Mouse (Mus musculus): ENCODE measurements around the gene Tcf7. TPM values are rescaled to one million over a fixed set of nuclear protein-coding genes. Genes with fewer than 3 reads are reported as not detected.
A peak's percentile ranks its signal among the peaks of the same experiment; 100 is the strongest.

Tcf7 gene
- polyA plus RNA-seq, 1 experiment from 2014 or later: 3.8 TPM

DNA sequence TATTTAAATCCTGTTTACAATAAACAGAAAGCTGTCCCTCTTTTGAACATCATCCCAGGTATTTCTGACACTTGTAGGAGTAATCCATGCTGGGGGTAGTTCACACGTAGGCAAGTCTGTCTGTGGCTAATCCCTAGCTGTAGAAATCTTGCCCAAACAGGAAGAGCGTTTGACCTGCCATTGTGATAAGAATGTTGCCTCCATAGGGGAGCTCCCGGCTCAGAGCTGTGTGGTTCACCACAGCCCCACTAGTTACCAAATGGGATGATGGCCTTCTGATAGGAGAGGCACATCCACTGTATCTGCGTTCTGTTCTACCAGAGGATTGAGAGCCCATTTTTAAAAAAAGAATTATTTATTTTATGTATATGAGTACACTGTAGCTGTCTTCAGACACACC lies 22.5 kb upstream of the Tcf7 start:
- no peak overlapping the region for H3K27ac ChIP-seq
- H3K9ac ChIP-seq: no peak overlapping the region
- no peak overlapping the region for H3K4me3 ChIP-seq
- no peak for ATAC-seq
- H3K27me3 ChIP-seq (replicated peaks): 0 out of 2 replicates have a peak, but pooled peaks cover 14% of the 10 kb centered on the region
- H3K36me3 ChIP-seq: no peaks in the 10 kb centered on the region
- no peaks in the 10 kb centered on the region for H3K9me3 ChIP-seq (replicated peaks)
- peaks cover 15% of the 10 kb centered on the region for H3K4me1 ChIP-seq
- no peak overlapping the region for H3K4me2 ChIP-seq
- 10% methylated on average over 4 of the region's 4 CpGs for WGBS (ENCODE audit: insufficient replicate concordance)

DNA sequence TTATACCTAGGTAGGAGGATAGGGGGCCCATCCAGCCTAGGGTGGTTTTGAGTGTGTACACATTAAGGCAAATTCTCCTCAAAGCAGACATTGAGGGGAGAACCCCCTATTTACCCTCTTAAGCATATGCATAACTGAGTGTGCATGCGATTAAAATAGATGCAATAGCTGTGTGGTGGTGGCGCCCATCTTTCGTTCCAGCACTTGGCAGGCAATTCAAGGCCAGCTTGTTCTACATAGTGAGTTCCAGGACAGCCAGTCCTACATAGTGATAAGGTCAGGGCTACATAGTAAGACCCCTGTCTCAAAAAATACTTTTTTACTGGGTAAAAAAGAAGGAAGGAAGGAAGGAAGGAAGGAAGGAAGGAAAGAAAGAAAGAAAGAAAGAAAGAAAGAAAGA lies 19.9 kb upstream of the Tcf7 start:
- H3K36me3 ChIP-seq: no peaks in the 10 kb centered on the region
- H3K4me1 ChIP-seq: peaks cover 15% of the 10 kb centered on the region
- no peak for ATAC-seq
- H3K9ac ChIP-seq: no peak overlapping the region
- no peak overlapping the region for H3K4me2 ChIP-seq
- 83% methylated on average over 3 of the region's 3 CpGs for WGBS (ENCODE audit: insufficient replicate concordance)
- 0 out of 2 replicates have a peak, but pooled peaks cover 19% of the 10 kb centered on the region for H3K27me3 ChIP-seq (replicated peaks)
- H3K27ac ChIP-seq: no peak overlapping the region
- no peaks in the 10 kb centered on the region for H3K9me3 ChIP-seq (replicated peaks)
- H3K4me3 ChIP-seq: no peak overlapping the region

DNA sequence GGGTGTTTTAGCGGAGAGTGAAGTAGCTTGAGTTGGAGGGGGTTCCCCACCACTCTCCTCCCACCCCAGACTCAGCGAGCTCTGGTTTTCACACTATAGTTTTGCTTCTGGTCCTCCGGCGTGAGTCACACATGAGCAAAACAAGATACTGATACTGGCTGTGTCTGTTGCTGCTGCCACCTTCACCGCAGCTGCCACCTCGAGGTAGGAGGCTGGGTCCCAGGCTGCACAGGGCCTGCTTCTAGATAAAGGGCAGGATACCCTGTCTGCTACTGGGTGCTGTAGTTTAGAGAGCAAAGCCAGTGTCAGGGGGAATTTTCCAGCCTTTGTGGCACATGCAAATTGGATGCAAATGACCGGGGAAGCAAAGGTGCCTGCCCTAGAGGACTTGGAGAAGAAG lies 16.9 kb upstream of the Tcf7 start:
- H3K4me2 ChIP-seq: no peak overlapping the region

DNA sequence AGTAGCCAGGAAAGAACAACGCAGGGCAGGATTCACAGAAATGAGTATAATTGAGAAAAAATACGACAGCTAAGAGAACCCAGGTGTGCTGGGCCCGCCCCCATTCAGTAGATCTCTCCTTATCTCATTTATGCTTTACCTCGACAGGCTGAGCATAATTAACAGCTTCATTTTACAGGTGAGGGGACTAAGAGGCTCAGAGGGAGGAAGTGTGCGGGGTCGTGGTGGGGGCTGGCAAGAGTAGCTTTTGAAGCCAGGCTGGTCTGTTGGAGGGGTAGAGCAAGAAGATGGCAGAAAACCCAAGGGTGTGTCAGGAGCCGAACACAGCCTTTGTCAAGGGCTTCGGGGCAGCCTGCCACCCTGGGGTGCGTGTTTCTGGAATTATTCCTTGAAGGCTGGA lies 16.1 kb upstream of the Tcf7 start:
- Histone ChIP-seq H3K4me3 (no peak overlapping the region), H3K27ac (no peak overlapping the region), H3K36me3 (no peaks in the 10 kb centered on the region), H3K9ac (no peak overlapping the region), H3K4me1 (no peaks in the 10 kb centered on the region), H3K4me2 (no peak overlapping the region), H3K27me3 (replicated peaks) (0 out of 2 replicates have a peak, but pooled peaks cover 8% of the 10 kb centered on the region), H3K9me3 (replicated peaks) (no peaks in the 10 kb centered on the region)
- no peak for ATAC-seq
- 56% methylated on average over 9 of the region's 9 CpGs for WGBS (ENCODE audit: insufficient replicate concordance)

More for the DNA sequence above, 16.9 kb upstream of the Tcf7 start:
- no peak for ATAC-seq
- Histone ChIP-seq H3K4me3 (no peak overlapping the region), H3K9ac (no peak overlapping the region), H3K27me3 (replicated peaks) (0 out of 2 replicates have a peak, but pooled peaks cover 11% of the 10 kb centered on the region), H3K36me3 (no peaks in the 10 kb centered on the region), H3K4me1 (no peaks in the 10 kb centered on the region), H3K27ac (no peak overlapping the region), H3K9me3 (replicated peaks) (no peaks in the 10 kb centered on the region)
- 53% methylated on average over 7 of the region's 7 CpGs for WGBS (ENCODE audit: insufficient replicate concordance)

DNA sequence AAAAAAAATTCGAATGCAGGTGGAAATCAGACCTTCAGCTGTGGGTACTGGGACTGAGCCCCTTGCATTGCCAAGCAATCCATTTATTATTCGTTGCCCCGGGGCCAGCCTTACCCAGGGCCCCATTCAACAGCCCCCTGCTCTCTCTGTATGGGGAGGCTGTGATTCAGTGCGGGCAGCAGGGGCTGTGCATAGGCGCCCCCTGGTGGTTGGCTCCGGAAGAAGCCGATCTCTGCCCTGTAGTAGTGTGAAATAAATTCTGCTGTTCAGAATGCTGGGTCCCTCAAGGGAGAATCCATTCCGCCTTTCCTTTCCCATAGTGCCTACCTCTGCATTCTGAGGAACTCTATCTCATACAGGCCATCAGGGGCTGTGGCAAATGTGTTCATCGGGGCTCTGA lies 14.5 kb upstream of the Tcf7 start:
- Histone ChIP-seq H3K27me3 (replicated peaks) (peaks cover 10% of the 10 kb centered on the region; the same call in 1 of the 2 replicates), H3K4me1 (no peaks in the 10 kb centered on the region), H3K27ac (no peak overlapping the region), H3K4me3 (no peak overlapping the region), H3K9ac (no peak overlapping the region), H3K9me3 (replicated peaks) (no peaks in the 10 kb centered on the region), H3K36me3 (no peaks in the 10 kb centered on the region), H3K4me2 (no peak overlapping the region)
- WGBS (ENCODE audit: insufficient replicate concordance): 8% methylated on average over 9 of the region's 9 CpGs
- ATAC-seq: peak; percentile 55; the same call in 1 of the 2 replicates

DNA sequence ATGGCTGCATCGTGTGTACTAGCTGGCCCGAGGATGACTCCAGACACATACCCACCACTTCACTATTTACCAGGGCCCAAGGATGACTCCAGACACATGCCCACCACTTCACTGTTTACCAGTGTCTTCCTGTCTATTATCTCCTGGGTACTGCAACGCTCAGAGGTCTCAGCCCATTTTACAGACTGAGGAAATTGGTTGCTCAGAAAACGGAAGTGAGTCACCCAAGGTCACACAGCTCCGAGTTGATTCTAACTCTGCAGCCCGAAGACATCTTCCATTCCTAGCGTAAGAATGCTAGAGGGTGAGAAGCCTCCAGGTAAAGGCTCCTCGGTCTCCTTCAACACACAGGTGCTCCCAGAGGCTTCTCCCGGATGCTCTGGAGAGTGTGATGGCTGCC lies 11.3 kb upstream of the Tcf7 start:
- ATAC-seq: no peak
- Histone ChIP-seq H3K4me3 (no peak overlapping the region), H3K4me2 (no peak overlapping the region), H3K27ac (no peak overlapping the region), H3K9ac (no peak overlapping the region), H3K4me1 (no peaks in the 10 kb centered on the region), H3K27me3 (replicated peaks) (peaks cover 8% of the 10 kb centered on the region; the same call in 1 of the 2 replicates), H3K9me3 (replicated peaks) (no peaks in the 10 kb centered on the region), H3K36me3 (no peaks in the 10 kb centered on the region)
- WGBS (ENCODE audit: insufficient replicate concordance): 37% methylated on average over 9 of the region's 9 CpGs

DNA sequence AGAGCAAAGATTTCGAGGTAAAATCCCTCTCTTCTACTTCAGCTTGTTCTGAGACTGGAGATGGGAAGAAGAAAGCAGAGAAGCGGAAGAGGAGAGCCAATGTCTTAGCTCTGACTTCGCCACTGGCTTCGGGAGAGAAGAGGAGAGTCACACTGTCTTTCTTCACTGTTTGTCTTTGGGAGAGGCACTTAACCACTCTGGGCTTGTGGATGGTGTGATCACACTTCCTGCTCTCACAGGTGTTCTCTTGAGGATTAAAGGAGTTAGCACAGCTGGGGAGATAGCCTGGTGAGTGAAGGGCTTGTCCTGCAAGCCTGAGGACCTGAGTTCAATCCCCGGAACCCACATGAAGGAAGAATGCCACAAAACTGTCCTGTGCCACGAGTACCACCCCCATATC lies 10.1 kb upstream of the Tcf7 start:
- no peaks in the 10 kb centered on the region for H3K4me1 ChIP-seq
- H3K4me2 ChIP-seq: no peak overlapping the region
- ATAC-seq: no peak
- no peak overlapping the region for H3K9ac ChIP-seq
- H3K4me3 ChIP-seq: no peak overlapping the region
- no peak overlapping the region for H3K27ac ChIP-seq
- peaks cover 5% of the 10 kb centered on the region; the same call in 1 of the 2 replicates for H3K27me3 ChIP-seq (replicated peaks)
- no peaks in the 10 kb centered on the region for H3K36me3 ChIP-seq
- H3K9me3 ChIP-seq (replicated peaks): no peaks in the 10 kb centered on the region
- WGBS (ENCODE audit: insufficient replicate concordance): 52% methylated on average over 6 of the region's 6 CpGs

DNA sequence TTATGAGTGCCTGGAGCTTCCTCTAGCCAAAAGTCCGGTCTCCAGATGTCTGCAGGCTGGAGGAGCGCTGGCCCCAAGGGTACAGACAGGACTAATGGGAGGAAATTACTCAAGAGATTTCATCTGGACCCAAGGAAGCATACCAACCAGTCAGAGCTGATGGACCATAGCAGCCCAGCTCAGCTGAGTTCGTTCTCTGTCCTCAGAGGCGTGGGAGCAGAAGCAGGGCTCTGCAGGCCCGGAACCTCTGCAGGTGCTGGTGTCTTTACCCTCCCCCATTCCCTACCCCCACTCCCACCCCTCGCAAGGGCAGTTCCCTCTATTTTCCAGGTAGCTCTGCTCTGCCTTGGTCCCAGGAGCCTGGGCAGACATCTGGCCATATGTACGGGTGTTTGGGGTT lies 9.5 kb upstream of the Tcf7 start:
- no peak overlapping the region for H3K9ac ChIP-seq
- H3K27ac ChIP-seq: no peak overlapping the region
- no peaks in the 10 kb centered on the region for H3K9me3 ChIP-seq (replicated peaks)
- H3K4me2 ChIP-seq: no peak overlapping the region
- H3K4me1 ChIP-seq: no peaks in the 10 kb centered on the region
- ATAC-seq: no peak
- no peaks in the 10 kb centered on the region for H3K36me3 ChIP-seq
- H3K4me3 ChIP-seq: no peak overlapping the region
- WGBS (ENCODE audit: insufficient replicate concordance): 60% methylated on average over 7 of the region's 7 CpGs
- peaks cover 10% of the 10 kb centered on the region for H3K27me3 ChIP-seq (replicated peaks)

DNA sequence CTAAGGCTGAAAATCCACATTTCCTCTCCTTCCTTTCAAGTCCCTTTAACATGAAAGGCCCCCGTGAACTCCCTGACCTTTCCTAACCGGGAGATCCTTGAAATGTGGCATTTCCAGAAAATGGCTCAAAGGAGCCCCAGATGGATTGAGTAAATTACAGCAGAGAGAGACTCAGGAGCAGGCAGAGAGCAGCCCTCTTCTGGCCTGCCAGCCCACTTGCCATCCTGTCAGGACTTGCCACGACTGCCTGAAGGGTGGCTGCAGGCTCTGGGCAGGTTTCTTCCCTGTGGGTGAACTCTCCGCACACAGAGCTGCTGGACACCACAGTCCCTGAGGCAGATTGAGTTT lies 4.1 kb upstream of the Tcf7 start:
- 39% methylated on average over 4 of the region's 4 CpGs for WGBS (ENCODE audit: insufficient replicate concordance)
- H3K9ac ChIP-seq: no peak overlapping the region
- ATAC-seq: no peak
- no peak overlapping the region for H3K4me2 ChIP-seq
- no peak overlapping the region for H3K4me3 ChIP-seq
- no peak overlapping the region for H3K27ac ChIP-seq
- H3K4me1 ChIP-seq: peaks cover 31% of the 10 kb centered on the region
- no peaks in the 10 kb centered on the region for H3K36me3 ChIP-seq
- H3K27me3 ChIP-seq (replicated peaks): peaks cover 59% of the 10 kb centered on the region
- H3K9me3 ChIP-seq (replicated peaks): no peaks in the 10 kb centered on the region

DNA sequence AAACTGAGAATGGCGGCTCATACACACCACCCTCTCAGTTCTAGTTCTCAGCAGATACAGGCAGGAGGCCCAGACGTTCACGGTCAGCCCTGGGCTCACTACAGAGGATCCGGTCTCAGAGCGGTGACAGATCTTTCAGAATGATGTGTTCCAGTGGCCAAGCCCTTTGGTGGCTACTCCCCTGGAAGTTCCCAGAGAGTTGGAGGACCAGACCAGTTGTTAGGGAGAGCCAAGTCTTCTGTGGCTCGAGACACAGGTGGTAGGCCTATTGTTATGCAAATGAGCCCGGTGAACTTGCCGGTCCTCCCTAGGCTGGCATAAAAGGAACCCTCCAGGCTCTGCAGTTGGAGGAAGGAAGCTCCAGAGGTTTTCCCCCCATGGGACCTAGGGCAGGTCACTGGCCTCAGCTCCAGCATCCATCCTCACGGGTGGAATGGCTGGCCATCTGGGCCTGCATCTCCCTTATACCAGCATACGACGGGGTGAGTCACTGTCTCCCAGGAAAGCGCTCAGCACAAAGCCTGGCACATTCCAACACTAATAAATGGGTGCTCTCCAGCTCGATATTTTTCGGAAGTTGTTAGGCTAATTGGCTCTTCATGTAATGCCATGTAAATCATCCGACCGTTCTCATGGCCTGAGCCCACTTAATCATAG lies 3.6 kb upstream of the Tcf7 start:
- no peak overlapping the region for H3K27ac ChIP-seq
- ATAC-seq: no peak
- H3K9me3 ChIP-seq (replicated peaks): no peaks in the 10 kb centered on the region
- no peak overlapping the region for H3K4me3 ChIP-seq
- no peaks in the 10 kb centered on the region for H3K36me3 ChIP-seq
- WGBS (ENCODE audit: insufficient replicate concordance): 43% methylated on average over 16 of the region's 16 CpGs
- H3K4me2 ChIP-seq: no peak overlapping the region
- H3K27me3 ChIP-seq (replicated peaks): peaks cover 64% of the 10 kb centered on the region
- no peak overlapping the region for H3K9ac ChIP-seq
- H3K4me1 ChIP-seq: peaks cover 32% of the 10 kb centered on the region

DNA sequence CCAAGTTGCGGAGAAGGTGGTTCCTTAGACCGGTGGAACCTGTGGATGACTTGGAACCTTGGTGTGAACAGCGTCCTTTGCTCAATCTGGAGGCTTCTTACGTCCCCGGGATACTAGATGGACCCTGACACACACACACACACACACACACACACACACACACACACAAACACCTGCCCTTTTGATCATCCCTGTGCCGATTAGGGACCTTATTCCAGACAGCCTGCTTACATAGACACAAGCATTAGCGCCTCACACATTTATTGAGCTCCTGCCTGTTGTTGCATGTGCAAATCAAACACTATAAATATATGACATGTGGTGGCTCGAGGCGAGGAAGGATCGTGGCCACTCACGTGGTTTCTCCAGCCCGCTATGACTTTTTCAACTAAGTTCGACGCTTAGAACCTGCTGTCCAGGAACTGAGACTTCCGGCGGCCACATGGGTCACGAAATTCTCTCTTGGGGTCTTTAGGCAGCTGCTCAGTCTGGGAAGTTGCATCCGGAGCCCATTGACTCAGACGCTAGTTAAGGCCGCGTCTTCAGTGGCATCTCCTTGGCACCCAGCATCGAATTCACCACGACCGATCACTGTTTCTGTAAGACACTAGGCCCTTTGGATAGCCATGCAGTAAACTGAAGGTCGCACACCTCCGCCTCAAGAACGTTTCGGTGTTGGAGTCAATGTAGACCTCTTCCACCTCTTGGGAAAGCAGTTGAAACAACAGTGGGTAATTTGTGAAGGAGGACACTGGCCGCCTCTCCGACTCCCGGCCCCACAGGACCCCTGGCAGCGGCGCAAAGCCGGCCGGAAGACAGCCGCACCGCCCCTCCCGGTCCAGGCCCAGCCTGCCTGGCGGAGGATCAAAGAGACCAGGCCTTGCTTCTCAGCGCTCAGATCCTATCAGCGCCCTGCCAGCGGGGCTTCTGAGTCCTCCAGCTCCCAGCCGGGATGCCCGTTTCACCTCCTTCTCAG lies 1.1 kb upstream of the Tcf7 start:
- Histone ChIP-seq H3K4me3 (peak overlapping the region; percentile 65), H3K9me3 (replicated peaks) (no peaks in the 10 kb centered on the region), H3K4me1 (peaks cover 32% of the 10 kb centered on the region), H3K9ac (no peak overlapping the region), H3K4me2 (peak overlapping the region; percentile 80), H3K36me3 (no peaks in the 10 kb centered on the region), H3K27ac (no peak overlapping the region), H3K27me3 (replicated peaks) (peaks cover 88% of the 10 kb centered on the region)
- ATAC-seq: no peak
- 13% methylated on average over 44 of the region's 44 CpGs for WGBS (ENCODE audit: insufficient replicate concordance)

DNA sequence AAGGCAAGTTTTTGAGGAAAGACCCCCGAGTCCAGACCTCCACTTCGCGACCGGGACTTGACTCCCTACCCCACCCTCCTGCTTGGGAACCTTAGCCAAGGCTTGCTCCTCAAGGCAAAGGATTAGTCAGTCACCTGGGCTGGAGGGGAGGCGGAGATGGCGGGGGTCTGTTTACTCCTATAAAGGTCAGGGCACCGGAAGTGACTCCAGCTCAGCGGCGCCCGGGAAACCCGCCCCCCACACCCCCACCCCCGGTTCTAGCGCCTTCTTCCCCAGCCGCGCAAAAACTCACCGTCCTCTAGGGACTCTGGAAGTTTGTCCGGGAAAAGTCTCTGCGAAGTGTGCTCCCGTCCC lies 417 bp downstream of the Tcf7 start:
- H3K4me2 ChIP-seq: peak overlapping the region; percentile 80
- H3K27me3 ChIP-seq (replicated peaks): peaks cover 90% of the 10 kb centered on the region
- ATAC-seq: 0 out of 2 replicates have a peak, but pooled peaks have one; percentile 1
- H3K36me3 ChIP-seq: no peaks in the 10 kb centered on the region
- H3K4me3 ChIP-seq: peak overlapping the region; percentile 65
- no peak overlapping the region for H3K27ac ChIP-seq
- H3K9me3 ChIP-seq (replicated peaks): no peaks in the 10 kb centered on the region
- whole genome bisulfite sequencing (ENCODE audit: insufficient replicate concordance): 2% methylated on average over 19 of the region's 19 CpGs
- H3K4me1 ChIP-seq: peaks cover 32% of the 10 kb centered on the region
- H3K9ac ChIP-seq: no peak overlapping the region; the same call in 1 of the 2 replicates

All from liver, embryonic 12.5 days (tissue).